Mouse (Mus musculus): Measurements from ENCODE around the gene St6galnac3. TPM values are rescaled to one million over a fixed set of nuclear protein-coding genes. Genes with fewer than 3 reads are reported as not detected.

The St6galnac3 gene
- polyA plus RNA-seq, 1 experiment from 2014 or later = 15.8 TPM

GRCm38 (mm10) chr3:153616849-153617248 is 108.1 kb downstream of the St6galnac3 start:
- no peak overlapping the region for H3K27ac ChIP-seq
- H3K4me2 ChIP-seq = no peak overlapping the region
- H3K36me3 ChIP-seq = no peaks in the 10 kb centered on the region
- H3K4me1 ChIP-seq (replicated peaks) = peaks cover 21% of the 10 kb centered on the region; the same call in 1 of the 2 replicates
- H3K9ac ChIP-seq = no peak overlapping the region
- no peaks in the 10 kb centered on the region for H3K27me3 ChIP-seq
- WGBS = 52% methylated on average over 8 of the region's 8 CpGs
- no peak overlapping the region for H3K4me3 ChIP-seq
- ATAC-seq (replicated peaks; ENCODE audit: insufficient number of reproducible peaks, insufficient read depth, low FRiP score, low read depth) = no peak
- no peaks in the 10 kb centered on the region for H3K9me3 ChIP-seq (replicated peaks)

GRCm38 (mm10) chr3:153610239-153610638 is 114.7 kb downstream of the St6galnac3 start:
- no peak for ATAC-seq (replicated peaks; ENCODE audit: insufficient number of reproducible peaks, insufficient read depth, low FRiP score, low read depth)
- Histone ChIP-seq H3K4me2 (no peak overlapping the region), H3K4me1 (replicated peaks) (no peaks in the 10 kb centered on the region), H3K9me3 (replicated peaks) (no peaks in the 10 kb centered on the region), H3K36me3 (no peaks in the 10 kb centered on the region), H3K4me3 (no peak overlapping the region), H3K27ac (no peak overlapping the region), H3K9ac (no peak overlapping the region), H3K27me3 (no peaks in the 10 kb centered on the region)
- WGBS = 78% methylated on average over 13 of the region's 13 CpGs

- Histone ChIP-seq H3K9ac (no peak overlapping the region), H3K4me3 (no peak overlapping the region), H3K27ac (no peak overlapping the region), H3K4me2 (no peak overlapping the region), H3K36me3 (no peaks in the 10 kb centered on the region), H3K4me1 (replicated peaks) (no peaks in the 10 kb centered on the region), H3K9me3 (replicated peaks) (no peaks in the 10 kb centered on the region), H3K27me3 (no peaks in the 10 kb centered on the region)
- no peak for ATAC-seq (replicated peaks; ENCODE audit: insufficient number of reproducible peaks, insufficient read depth, low FRiP score, low read depth)
- 89% methylated on average over 3 of the region's 3 CpGs for WGBS
These were observed 118.6 kb downstream of the St6galnac3 start for GRCm38 (mm10) chr3:153606331-153606730.

- Histone ChIP-seq H3K27ac (no peak overlapping the region), H3K36me3 (no peaks in the 10 kb centered on the region), H3K9me3 (replicated peaks) (no peaks in the 10 kb centered on the region), H3K4me3 (no peak overlapping the region), H3K4me2 (no peak overlapping the region), H3K4me1 (replicated peaks) (no peaks in the 10 kb centered on the region), H3K9ac (no peak overlapping the region), H3K27me3 (no peaks in the 10 kb centered on the region)
- 64% methylated on average over 11 of the region's 11 CpGs for WGBS
- no peak for ATAC-seq (replicated peaks; ENCODE audit: insufficient number of reproducible peaks, insufficient read depth, low FRiP score, low read depth)
These were observed 119.2 kb downstream of the St6galnac3 start for GRCm38 (mm10) chr3:153605767-153606098.

GRCm38 (mm10) chr3:153605089-153605766 is 119.7 kb downstream of the St6galnac3 start:
- Histone ChIP-seq H3K4me3 (no peak overlapping the region), H3K9ac (no peak overlapping the region), H3K4me1 (replicated peaks) (no peaks in the 10 kb centered on the region), H3K27ac (no peak overlapping the region), H3K9me3 (replicated peaks) (no peaks in the 10 kb centered on the region), H3K27me3 (no peaks in the 10 kb centered on the region), H3K36me3 (no peaks in the 10 kb centered on the region), H3K4me2 (no peak overlapping the region)
- 84% methylated on average over 19 of the region's 19 CpGs for WGBS
- no peak for ATAC-seq (replicated peaks; ENCODE audit: insufficient number of reproducible peaks, insufficient read depth, low FRiP score, low read depth)

GRCm38 (mm10) chr3:153599179-153599578 is 125.8 kb downstream of the St6galnac3 start:
- no peak overlapping the region for H3K9ac ChIP-seq
- ATAC-seq (replicated peaks; ENCODE audit: insufficient number of reproducible peaks, insufficient read depth, low FRiP score, low read depth) = no peak
- no peaks in the 10 kb centered on the region for H3K9me3 ChIP-seq (replicated peaks)
- H3K27me3 ChIP-seq = no peaks in the 10 kb centered on the region
- H3K36me3 ChIP-seq = no peaks in the 10 kb centered on the region
- 56% methylated on average over 2 of the region's 2 CpGs for WGBS
- H3K4me1 ChIP-seq (replicated peaks) = no peaks in the 10 kb centered on the region
- no peak overlapping the region for H3K4me2 ChIP-seq
- H3K4me3 ChIP-seq = no peak overlapping the region
- H3K27ac ChIP-seq = no peak overlapping the region

GRCm38 (mm10) chr3:153598631-153599030 is 126.3 kb downstream of the St6galnac3 start:
- Histone ChIP-seq H3K4me2 (no peak overlapping the region), H3K36me3 (no peaks in the 10 kb centered on the region), H3K9ac (no peak overlapping the region), H3K27ac (no peak overlapping the region), H3K27me3 (no peaks in the 10 kb centered on the region), H3K4me1 (replicated peaks) (no peaks in the 10 kb centered on the region), H3K4me3 (no peak overlapping the region), H3K9me3 (replicated peaks) (no peaks in the 10 kb centered on the region)
- no peak for ATAC-seq (replicated peaks; ENCODE audit: insufficient number of reproducible peaks, insufficient read depth, low FRiP score, low read depth)
- WGBS = 93% methylated on average over 6 of the region's 6 CpGs

- ATAC-seq (replicated peaks; ENCODE audit: insufficient number of reproducible peaks, insufficient read depth, low FRiP score, low read depth) = no peak
- Histone ChIP-seq H3K4me1 (replicated peaks) (no peaks in the 10 kb centered on the region), H3K36me3 (no peaks in the 10 kb centered on the region), H3K9ac (no peak overlapping the region), H3K27ac (no peak overlapping the region), H3K9me3 (replicated peaks) (no peaks in the 10 kb centered on the region), H3K27me3 (no peaks in the 10 kb centered on the region), H3K4me2 (no peak overlapping the region), H3K4me3 (no peak overlapping the region)
- WGBS = 85% methylated on average over 9 of the region's 9 CpGs
These were observed 130.4 kb downstream of the St6galnac3 start for GRCm38 (mm10) chr3:153594531-153594930.

GRCm38 (mm10) chr3:153593978-153594377 is 131.0 kb downstream of the St6galnac3 start:
- 49% methylated on average over 4 of the region's 4 CpGs for WGBS
- ATAC-seq (replicated peaks; ENCODE audit: insufficient number of reproducible peaks, insufficient read depth, low FRiP score, low read depth) = no peak
- no peaks in the 10 kb centered on the region for H3K36me3 ChIP-seq

GRCm38 (mm10) chr3:153593103-153593502 is 131.9 kb downstream of the St6galnac3 start:
- Histone ChIP-seq H3K9ac (no peak overlapping the region), H3K36me3 (no peaks in the 10 kb centered on the region), H3K4me1 (replicated peaks) (no peaks in the 10 kb centered on the region), H3K4me2 (no peak overlapping the region), H3K27me3 (no peaks in the 10 kb centered on the region), H3K4me3 (no peak overlapping the region), H3K9me3 (replicated peaks) (no peaks in the 10 kb centered on the region), H3K27ac (no peak overlapping the region)
- no peak for ATAC-seq (replicated peaks; ENCODE audit: insufficient number of reproducible peaks, insufficient read depth, low FRiP score, low read depth)
- 68% methylated on average over 3 of the region's 3 CpGs for WGBS

More at GRCm38 (mm10) chr3:153593978-153594377, 131.0 kb downstream of the St6galnac3 start:
- no peaks in the 10 kb centered on the region for H3K27me3 ChIP-seq
- H3K4me3 ChIP-seq = no peak overlapping the region
- no peak overlapping the region for H3K4me2 ChIP-seq
- H3K27ac ChIP-seq = no peak overlapping the region
- H3K4me1 ChIP-seq (replicated peaks) = no peaks in the 10 kb centered on the region
- H3K9me3 ChIP-seq (replicated peaks) = no peaks in the 10 kb centered on the region
- H3K9ac ChIP-seq = no peak overlapping the region

- WGBS = 27% methylated on average over 1 of the region's 1 CpGs
- Histone ChIP-seq H3K9ac (no peak overlapping the region), H3K36me3 (no peaks in the 10 kb centered on the region), H3K27me3 (no peaks in the 10 kb centered on the region), H3K27ac (no peak overlapping the region), H3K9me3 (replicated peaks) (no peaks in the 10 kb centered on the region), H3K4me3 (no peak overlapping the region), H3K4me2 (no peak overlapping the region), H3K4me1 (replicated peaks) (peaks cover 8% of the 10 kb centered on the region)
- no peak for ATAC-seq (replicated peaks; ENCODE audit: insufficient number of reproducible peaks, insufficient read depth, low FRiP score, low read depth)
These were observed 137.4 kb downstream of the St6galnac3 start for GRCm38 (mm10) chr3:153587594-153587993.

- Histone ChIP-seq H3K4me2 (no peak overlapping the region), H3K36me3 (no peaks in the 10 kb centered on the region), H3K4me1 (replicated peaks) (peaks cover 17% of the 10 kb centered on the region), H3K27me3 (no peaks in the 10 kb centered on the region), H3K9ac (no peak overlapping the region), H3K9me3 (replicated peaks) (no peaks in the 10 kb centered on the region), H3K27ac (no peak overlapping the region), H3K4me3 (no peak overlapping the region)
- WGBS = 63% methylated on average over 3 of the region's 3 CpGs
- ATAC-seq (replicated peaks; ENCODE audit: insufficient number of reproducible peaks, insufficient read depth, low FRiP score, low read depth) = no peak
These were observed 140.1 kb downstream of the St6galnac3 start for GRCm38 (mm10) chr3:153584836-153585235.
